Mouse (Mus musculus) testis, postnatal 14 days (tissue): ENCODE measurements around the gene Gm3336.

ENCODE experiments used
- DNase-seq: peaks from one replicate; pipeline ENCODE4 v3.0.0; 2021; ENCODE audit warnings: low spot score

Gm3336 gene

DNA sequence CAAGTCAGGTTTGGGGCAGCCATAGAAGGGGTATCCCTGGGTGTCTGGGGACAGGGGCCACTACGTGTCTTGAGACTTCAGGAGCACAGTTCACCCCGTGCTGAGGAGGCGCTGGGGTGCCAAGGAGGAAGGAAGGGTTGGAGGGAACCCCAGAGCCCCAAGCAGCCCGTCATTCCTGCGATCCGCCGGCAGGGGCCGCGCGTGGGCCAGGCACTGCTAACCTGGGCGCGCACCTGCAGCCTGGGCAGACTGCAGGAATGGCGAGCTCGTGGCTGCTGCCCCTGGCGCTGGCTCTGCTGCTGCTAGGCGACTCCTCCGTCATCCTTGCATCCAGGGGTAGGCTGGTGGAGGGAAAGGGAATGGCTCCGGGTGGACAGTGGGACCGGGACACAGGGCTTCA, at the start of gene Gm3336:
Gene Gm3336, plus strand, starts transcription at position 247 of the 400 bp plus-strand sequence.
- DNase-seq: peak; percentile 72

DNA sequence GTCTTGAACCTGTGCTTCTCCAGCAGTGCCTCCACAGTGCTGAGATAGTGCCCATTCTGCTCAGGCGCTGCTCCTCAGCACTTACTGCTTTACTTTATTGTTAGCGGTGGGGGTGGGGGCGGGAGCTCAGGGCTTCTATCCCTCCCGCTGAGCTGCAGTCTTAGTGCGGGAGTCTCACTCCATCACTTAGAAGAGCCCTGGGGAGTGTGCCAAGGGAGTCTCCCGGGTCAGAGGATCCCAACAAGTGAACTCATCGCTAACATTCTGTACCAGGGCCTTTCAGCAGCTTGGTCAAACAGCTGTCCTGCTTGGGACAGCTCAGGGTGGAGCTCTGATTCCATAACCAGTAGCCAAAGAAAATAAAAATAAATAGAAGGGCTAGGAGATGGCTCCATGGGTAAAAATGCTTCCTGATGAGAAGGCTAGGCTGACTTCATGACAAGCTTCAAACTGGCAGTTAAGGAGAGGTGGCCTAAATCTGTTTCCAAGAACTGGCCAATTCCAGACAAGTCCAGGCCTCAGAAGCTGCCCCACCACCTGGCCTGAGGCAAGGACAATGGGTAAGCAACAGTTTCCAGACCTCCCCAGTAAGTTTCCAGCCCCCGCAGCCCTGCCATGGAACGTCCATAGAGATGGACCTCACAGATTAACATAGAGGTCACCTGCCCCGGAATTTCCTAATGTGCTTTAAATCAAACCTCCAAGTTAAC, 46.6 kb upstream of the Gm3336 start:
- peak; percentile 65 for DNase-seq

DNA sequence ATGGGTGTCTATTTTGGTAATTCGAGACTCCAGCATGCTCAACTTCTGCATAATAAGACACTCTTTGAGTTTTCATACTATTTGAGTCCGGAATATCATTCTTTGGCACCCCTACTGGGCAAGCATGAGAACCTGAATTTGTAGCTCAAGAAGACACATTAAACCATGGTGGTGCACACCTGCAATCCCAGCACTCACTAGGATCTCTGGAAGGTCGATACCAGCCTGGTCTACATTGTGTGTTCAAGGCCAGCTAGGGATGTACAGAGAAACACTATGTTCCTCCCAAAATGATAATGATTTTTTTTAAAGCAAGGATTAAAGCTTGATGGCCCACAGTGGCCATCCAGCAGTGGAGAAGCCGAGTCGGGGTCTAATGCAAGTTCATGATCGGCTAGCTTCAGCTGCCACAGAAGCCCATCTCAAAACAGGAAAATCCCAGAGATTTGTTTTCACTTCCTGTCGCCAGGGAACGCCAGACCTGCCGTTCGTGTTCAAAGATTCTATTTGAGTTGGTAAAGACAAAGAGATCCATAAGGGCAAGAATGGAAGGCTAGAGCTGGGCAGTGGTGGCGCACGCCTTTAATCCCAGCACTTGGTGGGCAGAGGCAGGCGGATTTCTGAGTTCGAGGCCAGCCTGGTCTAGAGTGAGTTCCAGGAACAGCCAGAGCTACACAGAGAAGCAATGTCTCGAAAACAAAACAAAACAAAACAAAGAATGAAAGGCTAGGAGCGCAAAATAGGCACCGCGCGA, 45.8 kb upstream of the Gm3336 start:
- peak; percentile 8 for DNase-seq

DNA sequence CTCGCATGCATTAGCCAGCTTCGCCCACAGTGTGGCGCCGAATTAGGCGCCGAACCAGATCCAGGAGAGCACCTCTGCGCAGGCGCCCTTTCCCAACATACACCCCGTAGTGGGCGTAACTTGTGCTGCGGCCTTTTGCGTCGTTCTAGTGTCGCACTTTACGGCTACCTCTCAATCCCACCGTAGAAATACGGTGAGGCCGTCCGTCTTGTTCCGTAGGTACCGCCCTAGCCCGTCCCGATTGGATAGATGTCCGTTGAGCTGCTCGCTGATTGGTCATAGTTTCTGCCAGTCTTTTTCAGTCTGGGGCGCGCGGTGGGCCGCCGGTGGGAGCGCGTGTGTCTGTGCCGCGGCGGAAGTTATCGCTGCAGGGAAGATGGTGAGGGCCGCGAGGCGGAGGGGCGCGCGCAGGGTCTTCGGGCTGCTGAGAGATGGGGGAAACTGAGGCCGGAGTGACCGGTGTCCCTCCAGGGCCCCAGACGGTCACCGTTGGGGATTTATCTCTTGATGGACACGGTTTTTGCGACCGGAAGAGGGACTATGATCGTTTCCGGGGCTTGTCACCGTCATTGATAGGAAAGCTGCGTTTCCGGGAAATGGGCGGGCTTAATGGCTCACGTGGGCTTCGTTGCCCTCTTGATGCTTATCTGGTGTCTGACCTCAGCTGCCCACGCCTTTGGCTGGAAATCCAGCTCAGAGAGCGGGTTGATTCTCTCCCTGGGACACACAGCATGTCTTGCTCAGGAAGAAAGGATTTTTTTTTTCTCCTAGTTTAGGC, 45.1 kb upstream of the Gm3336 start, which contains the start of gene Lsm4:
Gene Lsm4, plus strand, starts transcription at position 170 of the 778 bp plus-strand sequence.
- DNase-seq: peak; percentile 98

DNA sequence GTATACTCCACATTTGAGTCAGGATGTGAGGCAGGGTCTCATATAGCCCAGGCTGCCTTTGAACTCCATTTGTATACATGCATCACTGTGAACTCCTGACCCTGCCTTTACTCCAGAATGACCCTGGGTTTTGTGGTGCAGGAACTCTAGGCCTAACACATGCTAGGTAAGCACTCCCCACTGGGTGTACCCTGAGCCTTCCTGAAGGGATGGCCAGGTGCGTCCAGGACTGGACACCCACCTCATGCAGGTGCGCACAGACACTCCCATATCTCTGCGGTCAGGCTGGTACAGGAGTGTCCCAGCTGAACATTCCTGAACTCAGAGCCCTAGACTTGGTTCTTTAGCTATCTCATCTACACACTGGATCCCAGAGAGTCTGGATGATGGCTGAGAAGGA, 44.2 kb upstream of the Gm3336 start:
- DNase-seq: peak; percentile 20

DNA sequence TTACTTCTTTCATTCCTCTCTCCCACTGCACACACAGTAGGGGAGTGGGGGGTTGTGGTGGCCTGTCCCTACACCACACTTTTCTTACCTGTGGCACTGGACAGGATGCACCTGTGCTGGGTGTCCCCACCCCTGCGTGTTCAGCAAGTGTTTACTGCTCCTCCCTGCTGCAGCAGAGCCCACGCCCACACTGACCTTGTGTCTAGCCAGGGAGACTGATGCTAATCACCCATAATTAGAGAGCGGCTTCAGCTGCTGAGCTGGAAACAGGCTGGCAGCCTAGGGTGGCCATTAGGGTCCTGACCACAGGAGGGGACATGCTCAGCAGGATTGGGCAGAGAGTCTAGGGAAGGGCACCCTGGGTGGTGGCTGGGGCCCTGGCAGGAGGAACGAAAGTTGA, 43.6 kb upstream of the Gm3336 start:
- peak; percentile 27 for DNase-seq

DNA sequence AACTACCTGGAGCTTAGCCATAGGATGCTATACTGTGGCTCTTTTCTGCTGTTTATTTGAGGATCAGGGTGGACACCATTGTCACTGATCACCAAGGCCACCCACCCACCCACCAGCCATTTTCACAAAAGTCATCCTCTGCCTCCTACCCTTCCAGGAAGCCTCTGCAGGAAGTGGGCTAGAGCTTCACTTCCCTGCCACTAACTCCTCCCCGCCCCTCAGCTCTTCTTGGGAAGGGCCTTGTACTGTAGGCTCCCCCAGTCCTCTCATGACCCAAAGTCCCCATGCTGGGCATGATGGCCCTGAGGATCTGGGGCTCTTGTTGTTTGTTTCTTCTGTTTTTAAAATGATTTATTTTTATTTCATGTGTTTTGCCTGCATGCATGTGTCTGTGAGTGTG, 43.0 kb upstream of the Gm3336 start:
- no peak for DNase-seq

DNA sequence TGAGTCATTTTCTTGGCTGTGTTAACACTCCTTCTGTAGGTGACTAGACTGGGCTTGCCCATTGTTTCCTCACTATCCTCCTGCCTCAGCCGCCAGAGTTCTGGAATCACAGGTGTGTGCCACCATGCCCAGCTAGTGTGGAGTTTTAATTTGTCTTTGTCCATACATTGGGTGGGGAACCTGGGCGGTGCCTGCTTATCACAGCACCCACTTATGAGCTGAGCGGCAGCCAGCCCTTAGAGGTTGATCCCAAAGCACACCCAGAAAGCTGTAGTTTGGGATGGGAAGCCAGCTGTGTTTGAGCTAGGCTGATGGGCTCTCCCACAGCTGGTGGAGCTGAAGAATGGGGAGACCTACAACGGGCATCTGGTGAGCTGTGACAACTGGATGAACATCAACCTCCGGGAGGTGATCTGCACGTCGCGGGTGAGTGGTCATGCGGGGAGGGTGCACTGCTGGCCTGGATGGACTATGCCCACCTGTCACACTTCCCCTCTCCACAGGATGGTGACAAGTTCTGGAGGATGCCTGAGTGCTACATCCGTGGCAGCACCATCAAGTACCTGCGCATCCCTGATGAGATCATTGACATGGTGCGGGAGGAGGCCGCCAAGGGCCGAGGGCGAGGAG, 40.8 kb upstream of the Gm3336 start:
- DNase-seq: no peak

DNA sequence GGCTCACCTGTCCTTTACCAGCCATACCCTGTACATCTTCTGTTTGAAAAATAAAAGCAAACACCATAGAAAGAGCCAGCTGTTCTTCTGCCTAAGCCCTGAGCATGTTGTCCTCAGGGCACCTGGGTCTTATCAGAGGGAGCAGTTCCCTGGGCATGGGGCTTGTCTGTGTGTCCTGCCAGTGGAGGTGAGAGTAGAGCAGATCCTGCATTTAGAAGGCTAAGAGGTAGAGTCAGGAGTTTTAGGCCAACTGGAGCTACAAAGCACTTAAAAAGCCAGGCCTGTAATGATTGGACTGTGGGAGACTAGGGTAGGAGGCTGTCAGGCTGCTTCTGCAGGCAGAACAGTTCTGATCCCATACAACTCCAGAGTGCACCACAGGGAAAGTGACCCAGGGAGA, 39.7 kb upstream of the Gm3336 start:
- DNase-seq: no peak

DNA sequence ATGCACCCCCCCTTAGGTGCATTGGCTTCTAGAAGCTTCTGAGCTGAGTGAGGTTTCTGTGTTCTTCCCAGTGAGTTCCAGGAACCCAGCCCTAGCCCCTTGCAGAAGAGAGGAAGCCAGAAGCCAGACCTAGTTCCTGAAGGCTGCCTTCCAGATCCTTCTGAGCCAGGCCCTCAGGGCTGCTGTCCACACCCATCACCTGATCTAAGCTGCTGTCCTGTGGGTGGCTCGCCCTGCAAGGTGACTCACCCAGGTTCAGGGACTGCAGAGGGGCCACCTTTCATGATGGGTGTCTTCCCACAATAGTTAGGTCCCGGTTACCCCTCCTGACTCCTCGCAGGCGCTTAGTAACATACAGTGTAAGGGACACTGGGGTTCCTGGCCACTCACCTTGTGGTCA, 38.9 kb upstream of the Gm3336 start:
- no peak for DNase-seq

DNA sequence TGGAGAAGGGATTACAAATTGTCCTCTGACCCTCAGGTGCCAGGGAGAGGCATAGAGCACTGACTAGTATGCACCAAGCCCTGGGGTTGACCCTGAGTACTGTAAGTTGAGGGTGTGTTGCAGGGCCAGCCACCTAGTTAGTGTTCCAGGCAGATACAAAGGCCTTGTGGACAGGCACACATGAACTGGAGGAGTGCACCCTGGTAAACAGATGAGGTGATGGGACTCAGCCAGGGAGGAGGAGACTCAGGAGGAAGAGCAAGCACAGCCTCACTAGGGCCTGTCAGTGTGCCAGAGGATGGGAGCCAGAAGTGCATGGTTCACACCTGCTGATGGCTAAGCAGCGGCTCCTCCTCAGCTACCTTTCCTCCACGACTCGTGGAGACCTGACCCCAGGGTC, 38.3 kb upstream of the Gm3336 start:
- no peak for DNase-seq

DNA sequence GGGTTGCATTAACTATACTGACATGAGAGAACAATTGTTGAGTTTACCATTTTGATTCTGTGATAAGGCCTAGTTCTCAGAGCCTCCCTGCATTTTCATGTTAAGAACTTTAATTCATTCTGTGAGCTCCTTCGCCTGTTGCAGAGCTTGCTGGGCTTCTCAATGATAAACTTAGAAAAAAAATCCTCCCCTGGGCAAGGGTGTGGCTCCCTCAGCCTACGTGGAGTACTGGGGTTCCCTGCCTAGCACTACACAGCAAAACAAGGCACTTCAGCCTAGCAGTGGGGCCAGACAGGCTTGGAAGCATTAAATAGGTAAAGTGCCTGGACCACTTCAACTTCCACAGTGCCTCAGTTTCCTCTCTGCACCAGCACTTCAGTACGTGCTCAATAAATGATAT, 36.9 kb upstream of the Gm3336 start:
- no peak for DNase-seq

DNA sequence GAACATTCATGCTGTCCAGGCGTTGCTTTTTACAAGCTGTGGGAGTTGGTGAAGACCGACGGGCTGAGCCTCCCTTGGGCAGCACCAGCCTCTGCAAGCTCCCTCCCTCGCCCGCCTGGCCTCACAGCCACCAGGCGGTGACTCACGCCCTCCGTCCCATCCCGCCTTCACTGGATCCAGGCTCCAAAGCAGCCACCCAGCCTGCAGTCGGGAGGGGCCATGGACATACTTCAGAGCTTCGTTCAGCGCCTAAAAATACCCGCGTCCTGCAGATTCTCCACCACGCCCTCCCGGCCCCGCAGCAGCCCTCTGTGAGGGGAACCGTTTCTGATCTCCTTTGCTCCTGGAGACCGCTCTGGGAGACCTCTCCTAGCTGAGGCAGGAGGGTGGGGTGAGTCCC, 36.1 kb upstream of the Gm3336 start:
- DNase-seq: no peak

DNA sequence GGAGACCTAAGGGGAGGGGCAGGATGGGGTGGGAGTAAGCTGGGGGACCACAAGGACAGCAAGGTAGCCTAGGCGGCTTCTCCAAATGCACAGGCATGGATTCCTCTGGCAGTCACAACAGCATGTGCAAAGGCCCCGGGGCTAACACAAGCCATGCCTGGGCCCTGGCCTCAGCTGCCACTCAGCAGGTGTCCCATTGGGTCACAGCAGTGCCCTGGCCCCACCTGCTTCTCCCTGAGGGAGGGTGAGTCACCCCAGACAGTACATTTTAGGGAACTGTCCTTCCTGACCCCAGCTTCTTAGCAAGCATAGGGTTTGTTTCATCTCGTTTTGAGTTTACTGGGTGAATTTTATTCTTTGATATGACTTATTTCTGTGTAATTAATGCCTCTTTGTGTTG, 35.7 kb upstream of the Gm3336 start:
- no peak for DNase-seq

DNA sequence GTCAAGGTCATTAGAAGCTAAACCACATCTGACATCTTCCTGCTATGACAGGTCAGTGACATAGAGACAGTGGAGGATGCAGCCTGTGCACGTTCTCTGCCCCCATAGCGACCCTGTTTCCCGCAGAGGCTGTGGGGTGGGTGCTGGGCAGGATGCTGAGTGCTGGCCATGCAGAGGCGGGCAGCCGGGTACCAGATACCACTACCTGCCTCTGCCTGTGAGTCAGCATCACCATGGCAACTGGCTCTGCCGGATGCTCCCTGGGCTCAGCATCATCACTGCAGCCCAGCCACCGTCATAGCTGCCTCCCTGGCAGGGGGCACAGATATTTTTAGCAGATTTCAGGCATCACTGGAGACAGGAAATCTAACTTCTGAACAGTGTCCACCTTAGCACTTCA, 34.1 kb upstream of the Gm3336 start:
- no peak for DNase-seq

DNA sequence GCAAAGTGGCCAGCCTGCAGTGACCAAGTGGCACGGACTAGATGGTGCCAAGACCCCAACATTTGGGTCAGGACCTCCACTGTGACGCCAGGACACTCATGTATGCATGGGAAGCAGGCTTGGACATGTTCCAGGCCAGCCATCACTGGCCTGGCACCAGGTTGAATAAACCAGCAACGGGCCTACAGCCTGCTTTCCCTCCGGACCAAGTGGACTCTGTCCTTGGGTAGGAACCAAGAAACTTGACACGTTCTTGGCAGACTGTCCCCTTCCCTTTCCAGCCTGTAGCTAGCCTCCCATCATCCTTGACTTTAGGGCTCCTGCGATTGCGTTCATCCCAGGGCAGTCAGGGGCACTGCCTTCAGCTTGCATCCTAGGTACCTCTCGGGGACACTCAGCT, 30.8 kb upstream of the Gm3336 start:
- DNase-seq: no peak

DNA sequence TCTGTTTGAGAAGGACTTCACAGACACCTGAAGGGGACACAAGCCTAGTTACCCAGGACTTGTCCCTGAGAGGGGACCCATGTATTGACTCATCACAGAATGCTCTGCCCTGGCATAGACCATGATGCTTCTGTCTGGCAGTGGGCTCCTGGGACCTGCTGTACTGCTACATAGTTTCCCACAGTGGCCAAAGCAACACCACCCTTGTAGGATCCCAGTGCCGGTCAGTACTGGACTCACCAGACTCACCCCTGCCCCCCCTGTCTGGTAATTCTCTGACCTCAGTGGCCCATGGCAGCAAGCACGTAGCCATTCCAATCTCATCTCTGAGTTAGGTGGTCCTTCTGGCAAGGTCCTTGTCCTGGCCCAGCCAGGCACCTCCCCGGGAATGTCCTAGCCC, 30.2 kb upstream of the Gm3336 start:
- DNase-seq: no peak

DNA sequence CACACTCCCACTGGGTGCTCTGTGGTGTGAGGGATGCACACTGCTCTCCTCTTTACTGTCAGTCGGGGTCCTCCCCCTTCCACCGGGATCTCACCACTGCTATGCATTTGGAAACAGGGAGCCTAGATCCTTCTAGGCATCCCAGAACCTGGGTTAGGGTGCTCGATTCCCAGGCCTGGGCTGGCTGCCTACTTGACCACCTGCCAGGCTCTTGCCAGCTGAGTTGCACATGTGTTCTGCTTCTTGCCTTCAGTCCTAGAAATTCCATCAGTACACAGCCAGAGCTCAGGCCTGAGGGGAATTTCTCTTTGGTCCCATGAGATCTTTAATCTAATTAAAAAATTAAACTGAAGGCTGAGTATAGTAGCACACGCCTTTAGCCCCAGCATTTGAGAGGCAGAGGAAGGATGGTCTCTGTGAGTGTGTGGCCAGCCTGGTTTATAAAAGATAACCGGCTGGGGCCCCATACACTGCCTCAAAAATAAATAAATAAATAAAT, 28.4 kb upstream of the Gm3336 start:
- no peak for DNase-seq

DNA sequence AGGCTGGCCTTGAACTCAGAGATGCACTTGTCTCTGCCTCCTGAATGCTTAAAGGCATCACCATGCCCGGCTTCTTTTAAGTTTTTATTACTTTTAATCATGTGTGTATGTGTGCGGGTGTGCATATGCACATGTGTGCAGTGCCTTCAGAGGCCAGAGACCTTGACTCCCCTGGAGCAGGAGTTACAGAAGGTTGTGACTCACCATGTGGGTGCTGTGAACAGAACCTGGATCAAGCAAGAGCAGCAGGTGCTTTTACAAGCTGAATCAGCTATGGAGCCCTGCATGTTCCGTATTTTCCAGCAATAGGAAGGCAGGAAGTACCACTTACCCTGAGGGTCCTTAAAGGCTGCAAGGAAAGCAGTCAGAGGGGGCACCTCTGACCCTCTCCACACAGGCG, 27.1 kb upstream of the Gm3336 start:
- DNase-seq: no peak

DNA sequence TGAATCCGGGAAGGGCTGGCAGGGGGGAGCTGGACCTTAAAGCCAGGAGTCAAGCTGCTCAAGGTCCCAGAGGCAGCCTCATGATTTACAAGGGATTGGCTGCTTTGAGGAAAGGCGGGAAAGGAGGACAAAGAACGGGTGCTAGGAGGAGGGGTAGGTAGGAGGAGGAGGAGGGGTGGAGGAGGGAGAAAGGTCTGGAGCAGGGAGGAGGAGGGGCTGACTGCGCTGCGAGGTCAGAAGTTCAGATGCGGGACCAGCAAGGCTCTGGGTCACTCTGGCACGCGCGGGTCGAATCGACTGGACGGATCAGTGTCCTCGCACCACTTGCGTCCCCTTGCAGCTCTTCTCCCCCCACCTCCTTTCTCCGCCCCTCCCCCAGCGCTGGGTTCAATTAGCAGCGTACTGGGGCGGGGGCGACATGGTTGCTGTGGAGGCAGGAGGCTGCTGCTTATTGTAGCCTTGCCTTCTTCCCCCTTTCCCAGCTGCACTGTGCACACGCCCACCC, 26.6 kb upstream of the Gm3336 start:
- DNase-seq: peak; percentile 86

DNA sequence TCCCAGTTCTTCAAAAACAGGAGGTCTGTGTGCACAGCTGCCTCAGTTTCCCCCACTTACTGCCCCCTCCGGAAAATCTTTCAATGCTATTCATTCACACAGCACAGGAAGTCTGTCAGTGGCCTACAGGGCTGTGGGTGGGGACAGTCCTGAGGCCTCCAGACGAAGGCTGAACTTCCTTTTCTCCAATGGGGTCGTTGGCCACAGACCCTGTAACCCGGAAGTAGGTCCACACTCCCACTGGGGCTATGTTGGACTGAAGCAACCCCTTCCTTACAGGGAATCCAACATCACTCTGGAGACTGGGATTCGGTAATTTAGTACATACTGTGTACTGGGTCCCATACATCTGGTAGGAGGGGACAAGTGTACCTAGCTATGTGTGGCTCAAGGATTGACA, 24.7 kb upstream of the Gm3336 start:
- no peak for DNase-seq
